Mouse (Mus musculus): ENCODE measurements at regions not wholly inside any gene's neighbourhood (a gene's known extent, or its start where the extent isn't known, plus 50 kb on each side); places are given as distances from the start of the nearest gene placed in this dataset.

GRCm38 (mm10) chr6:100045109-100045508 is 242.2 kb downstream of the Rybp start:
- DNase-seq (ENCODE audit: low read depth): no peak

DNA sequence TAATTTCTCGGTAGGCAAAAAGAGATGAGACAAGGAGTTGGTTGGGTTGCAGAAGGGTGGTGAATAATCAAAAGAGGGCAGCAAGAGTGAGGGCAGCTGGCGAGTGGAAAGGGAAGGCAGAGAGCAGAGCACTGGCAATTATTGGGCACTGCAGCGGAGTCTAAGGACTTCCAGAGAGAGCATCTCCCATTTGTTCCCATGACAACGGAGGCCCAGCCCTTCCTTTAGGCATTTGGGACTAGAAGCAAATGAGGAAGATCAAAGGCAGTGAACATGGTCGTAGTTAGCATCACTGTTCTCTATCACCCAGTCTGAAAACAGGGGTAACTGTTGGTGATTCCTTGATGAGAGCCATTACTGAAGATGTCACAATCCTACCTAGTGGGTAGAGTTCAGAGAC is 246.1 kb downstream of the Rybp start:
- DNase-seq (ENCODE audit: low read depth): no peak

- DNase-seq (ENCODE audit: low read depth): no peak
These were observed 246.8 kb downstream of the Rybp start for GRCm38 (mm10) chr6:100040459-100040984.

DNA sequence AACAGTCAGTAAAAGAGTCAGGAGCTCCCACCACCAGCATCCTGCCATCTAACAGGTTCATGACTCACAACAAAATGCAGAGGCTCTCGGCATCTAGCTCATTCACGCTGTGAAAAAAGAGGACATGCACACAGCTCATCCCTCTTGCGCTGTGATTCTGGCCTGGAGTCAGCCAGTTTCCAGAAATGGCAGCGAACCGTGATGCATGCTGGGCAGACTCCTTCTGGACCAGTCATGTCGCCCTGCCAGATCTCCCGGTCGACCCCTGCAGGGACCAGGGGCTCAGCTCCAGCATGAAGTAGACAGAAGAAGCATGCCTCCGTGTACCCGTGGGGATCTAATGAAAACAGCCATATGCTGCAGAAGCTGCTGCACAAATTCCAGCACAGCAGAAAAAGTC is 254.6 kb downstream of the Rybp start:
- DNase-seq (ENCODE audit: low read depth): no peak

DNA sequence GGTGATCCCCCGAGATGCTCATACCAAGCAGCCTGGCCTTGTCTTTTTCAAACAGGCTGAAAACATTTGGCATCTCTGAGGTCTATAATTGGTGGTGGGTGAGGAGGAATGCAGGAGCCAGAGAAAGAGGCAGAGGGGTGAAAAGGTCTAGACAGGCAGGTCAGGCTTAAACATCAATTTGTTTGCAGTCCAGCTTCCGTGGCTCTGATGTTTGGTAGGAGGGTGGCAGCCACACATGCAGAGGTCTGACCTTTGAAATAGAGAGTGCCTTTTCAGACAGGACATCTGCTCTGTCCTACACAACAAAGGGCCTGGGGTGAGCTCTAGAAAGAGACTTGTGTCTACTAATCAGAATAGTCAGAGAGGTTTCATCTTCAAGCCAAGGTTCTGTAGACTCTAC is 256.8 kb downstream of the Rybp start:
- no peak for DNase-seq (ENCODE audit: low read depth)

DNA sequence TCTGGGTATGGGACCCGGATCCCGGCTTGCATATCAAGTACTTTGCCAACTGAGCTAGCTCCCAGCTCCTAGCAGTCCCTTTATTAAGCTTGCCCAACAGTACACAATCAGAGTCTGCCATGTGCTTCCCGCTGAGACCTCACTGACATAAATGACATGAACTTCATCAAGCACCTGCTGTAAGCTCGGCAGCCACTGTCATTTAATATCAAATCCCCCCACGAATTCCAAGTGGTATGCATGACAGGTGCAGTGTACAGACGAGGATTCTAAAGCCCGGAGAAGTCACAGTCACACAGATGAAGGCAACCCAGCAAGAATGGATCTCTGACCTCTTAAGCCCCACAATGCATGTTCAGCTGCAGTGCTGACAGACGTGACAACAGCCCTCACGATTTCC is 257.3 kb downstream of the Rybp start:
- DNase-seq (ENCODE audit: low read depth): no peak

DNA sequence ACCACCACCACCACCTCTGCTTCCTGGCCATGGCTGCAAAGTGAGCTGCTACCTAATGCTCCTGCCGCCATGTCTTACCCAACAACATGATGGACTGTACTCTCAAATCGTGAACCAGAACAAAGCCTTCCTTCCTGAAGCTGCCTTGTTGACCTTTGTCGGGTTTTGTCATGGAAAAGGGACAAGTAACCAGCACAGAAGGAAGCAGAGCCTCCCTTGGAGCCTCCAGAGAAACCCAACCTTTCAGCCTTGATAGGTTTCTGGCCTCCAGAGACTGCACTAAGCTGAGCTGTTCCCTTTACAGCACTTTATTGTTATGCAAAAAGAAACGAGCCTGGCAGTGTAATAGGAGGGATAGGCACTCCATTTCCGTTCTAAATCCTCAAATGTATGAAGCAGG is 259.8 kb downstream of the Rybp start:
- no peak for DNase-seq (ENCODE audit: low read depth)

GRCm38 (mm10) chr6:100025531-100025951 is 261.7 kb downstream of the Rybp start:
- DNase-seq (ENCODE audit: low read depth): no peak

GRCm38 (mm10) chr6:100023434-100024095 is 263.7 kb downstream of the Rybp start:
- DNase-seq (ENCODE audit: low read depth): no peak

DNA sequence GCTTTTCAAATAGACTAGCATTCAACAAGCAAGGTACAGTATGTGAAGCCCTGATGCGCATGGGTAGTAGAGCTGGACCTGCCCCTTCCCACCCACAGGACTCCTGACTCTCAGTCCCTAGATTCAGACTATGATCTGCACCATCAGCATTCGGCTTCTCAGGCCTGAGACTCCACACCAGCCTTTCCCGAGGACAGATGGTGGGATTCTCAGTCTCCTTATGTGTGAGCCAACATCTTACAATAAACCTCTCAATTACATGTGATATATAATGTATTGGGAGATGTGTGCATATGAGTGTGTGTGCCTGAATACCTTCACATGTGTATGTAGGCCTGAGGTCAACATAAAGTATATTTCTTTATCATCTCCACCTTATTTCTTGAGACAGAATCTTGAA is 268.3 kb downstream of the Rybp start:
- no peak for DNase-seq (ENCODE audit: low read depth)

DNA sequence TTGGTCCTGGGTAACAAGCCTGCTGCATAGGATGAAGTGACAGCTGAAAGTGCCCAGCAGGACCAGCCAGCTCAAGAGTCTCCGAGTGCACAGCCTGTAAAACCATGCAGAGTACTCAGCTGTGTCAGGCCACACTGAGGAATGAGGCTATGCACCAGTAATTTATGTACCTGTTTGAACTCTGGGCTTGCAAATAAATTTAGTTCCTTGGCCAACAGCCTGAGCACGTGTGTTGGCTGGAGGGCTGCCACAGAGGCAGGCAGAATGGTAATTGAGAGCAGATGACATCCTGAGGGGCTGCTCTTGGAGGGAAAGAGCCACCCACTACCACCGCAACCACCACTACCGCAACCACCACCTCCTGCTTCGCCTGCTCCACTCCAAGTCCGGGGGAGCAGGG is 273.3 kb downstream of the Rybp start:
- DNase-seq (ENCODE audit: low read depth): no peak

- DNase-seq (ENCODE audit: low read depth): peak; percentile 21
These were observed 275.7 kb downstream of the Rybp start for GRCm38 (mm10) chr6:100011520-100012062.

DNA sequence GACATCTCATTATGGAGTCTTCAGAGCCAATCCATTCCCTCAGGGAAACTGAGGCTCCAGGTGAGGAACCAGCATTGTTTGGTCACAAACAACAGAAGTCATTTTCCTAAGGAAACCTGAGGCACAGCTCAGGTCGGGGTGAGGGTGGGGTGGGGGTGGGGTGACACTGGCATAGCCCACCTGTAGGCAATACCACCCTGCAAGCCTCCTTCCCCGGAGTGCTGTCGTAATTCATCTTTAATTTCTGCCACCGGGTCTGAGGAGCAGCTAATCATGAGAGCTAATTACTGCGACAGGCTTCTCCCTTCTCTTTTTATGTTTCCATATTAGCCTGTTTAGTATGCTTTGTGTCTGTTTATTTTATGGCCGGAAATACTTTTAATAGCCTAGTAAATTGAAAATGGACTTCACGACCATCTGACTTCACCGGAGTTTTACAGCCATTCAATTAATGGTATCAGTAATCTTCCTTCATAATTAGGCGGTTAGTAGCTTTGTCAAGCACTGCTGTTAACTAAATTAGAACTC is 276.3 kb downstream of the Rybp start:
- DNase-seq (ENCODE audit: low read depth): no peak

DNA sequence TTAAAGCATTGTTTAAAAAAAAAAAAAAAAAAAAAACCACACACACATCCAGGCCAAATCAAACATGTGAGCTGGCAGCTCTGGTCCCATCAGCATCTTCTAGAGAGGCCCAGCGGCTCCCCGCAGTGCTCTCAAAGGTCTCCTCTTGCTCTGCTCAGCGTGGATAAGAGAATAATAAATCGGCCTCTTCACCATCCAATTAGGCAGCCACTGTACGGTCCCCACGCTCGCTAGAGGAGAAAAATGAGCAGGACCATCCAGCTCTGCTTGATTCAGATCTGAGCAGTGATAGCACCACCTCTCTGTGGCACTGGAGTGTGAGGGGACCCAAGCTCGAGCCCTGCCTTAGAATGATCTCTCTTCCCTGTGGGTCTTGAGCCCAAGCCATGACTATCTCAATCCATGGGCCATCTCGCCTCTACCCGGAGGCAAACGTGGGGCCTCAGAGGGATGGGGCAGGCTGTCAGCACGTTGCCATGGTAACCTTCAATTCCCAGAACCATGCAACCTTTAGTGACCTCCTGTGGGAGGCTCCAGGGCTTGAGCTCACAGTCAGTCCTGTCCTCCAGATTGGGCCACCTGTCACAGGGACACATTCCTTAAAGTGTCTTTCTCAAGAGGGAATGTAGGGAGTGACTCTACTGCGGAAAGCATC is 273.6 kb upstream of the Prok2 start:
- no peak for DNase-seq (ENCODE audit: low read depth)

- no peak for DNase-seq (ENCODE audit: low read depth)
These were observed 270.1 kb upstream of the Prok2 start for GRCm38 (mm10) chr6:99995970-99996956.

DNA sequence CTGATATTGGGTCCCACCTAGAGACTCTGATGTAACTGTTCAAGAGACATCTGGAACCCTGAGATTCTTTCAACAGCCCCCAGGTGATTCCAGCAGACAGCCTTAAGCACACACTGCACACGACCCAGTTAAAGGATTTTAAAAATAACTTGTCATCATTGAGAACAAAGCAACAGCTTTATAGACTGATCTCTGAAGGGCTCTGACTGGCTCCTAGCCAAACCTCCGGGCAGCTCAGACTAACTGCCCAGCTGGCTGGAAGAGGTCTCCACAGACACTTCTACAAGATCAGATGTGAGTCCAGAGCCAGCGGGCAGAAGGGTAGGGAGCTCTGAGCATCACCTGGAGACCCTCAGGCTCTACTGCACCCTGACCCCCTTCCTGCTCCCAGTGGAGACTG is 267.8 kb upstream of the Prok2 start:
- DNase-seq (ENCODE audit: low read depth): no peak

DNA sequence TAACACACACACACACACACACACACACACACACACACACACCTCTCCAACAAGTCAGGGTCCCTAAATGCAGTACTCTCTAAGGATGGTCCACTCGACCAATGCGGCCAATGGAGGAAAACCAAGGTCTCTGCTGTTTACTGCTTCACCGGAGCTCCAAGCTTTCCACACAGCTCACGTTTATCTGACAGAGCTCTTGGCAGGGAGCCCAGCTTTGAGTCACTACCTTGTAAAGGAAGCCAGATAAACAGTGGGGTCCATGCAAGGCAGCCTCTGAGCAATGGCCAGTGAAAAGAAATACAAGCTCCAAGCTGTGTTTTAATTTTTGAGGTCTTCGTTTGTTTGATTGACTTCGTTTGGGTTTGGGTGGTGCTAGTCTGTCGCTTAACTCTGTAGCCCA is 264.9 kb upstream of the Prok2 start:
- DNase-seq (ENCODE audit: low read depth): no peak

DNA sequence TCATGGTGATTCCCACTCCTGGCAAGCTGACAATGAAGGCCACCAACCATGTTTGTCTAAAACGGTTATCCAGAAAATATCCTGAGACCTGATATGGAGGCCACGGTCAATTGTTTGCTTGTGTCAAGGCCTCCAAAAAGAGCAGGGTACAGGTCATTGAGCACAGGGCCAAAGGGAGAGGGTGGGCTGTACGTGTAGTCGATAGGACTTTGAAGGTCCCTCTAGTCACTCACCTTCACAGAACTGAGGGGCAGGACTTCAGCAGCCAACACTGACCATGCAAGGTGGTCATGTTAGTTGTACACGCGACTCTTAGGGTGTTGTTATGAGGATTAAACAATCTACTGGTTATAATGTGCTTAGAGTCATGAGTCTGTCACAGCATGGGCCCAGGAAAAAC is 264.4 kb upstream of the Prok2 start:
- DNase-seq (ENCODE audit: low read depth): no peak

- DNase-seq (ENCODE audit: low read depth): no peak
These were observed 260.3 kb upstream of the Prok2 start for GRCm38 (mm10) chr6:99986449-99986848.

DNA sequence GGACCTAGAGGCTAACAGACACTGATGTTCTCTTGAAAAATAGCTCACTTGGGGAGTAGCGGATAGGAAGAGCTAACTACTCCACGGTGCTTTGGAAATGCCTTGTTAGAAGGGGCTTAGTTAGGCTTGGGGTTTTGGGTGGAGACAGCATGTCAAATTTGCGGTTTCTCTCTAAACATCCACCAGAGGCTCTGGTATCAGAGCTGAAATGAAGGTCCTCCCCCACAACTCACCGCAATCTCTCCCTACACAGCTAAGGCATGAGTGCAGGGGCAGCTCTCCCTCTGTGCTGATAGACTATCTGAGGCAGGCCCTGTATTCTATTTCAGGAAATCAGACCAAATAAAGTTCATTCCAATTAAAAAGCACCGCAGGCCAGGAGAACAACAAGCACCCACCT is 259.1 kb upstream of the Prok2 start:
- DNase-seq (ENCODE audit: low read depth): no peak

DNA sequence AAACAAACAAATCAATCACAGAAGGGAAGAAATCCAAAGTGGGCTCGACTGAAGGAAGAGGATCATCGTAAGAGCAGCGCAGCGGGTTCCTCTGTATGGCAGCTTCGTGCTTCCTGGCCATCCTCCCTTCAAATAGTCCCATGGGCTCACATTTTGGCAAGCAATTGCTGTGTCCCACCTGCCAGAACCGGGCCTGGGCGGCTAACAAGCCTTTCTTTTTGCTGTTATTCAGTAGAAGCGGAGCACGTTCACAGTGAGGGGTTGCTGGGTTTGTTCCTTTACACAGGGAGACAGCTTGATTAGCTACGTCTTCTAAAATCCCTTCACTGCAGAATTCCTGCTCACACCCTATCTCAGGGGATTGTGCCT is 258.6 kb upstream of the Prok2 start:
- DNase-seq (ENCODE audit: low read depth): no peak
